Mouse (Mus musculus) small intestine, adult 2 months (tissue): ENCODE measurements around the gene Prr23a1.
"Not testable (repeated sequence)": the region's sequence is repeated elsewhere in the genome, so short reads cannot be mapped to it uniquely, and the experiment has no call there.

Experiments
- CTCF ChIP-seq: fragments of 200-500 bp; IDR thresholded peaks from 2 replicates; pipeline ENCODE4 v1.5.1; 2012; ENCODE audit warnings: low read depth, mild to moderate bottlenecking, control low read depth, inconsistent platforms, low read length, moderate library complexity, mixed read lengths; ENCODE audit not compliant: insufficient replicate concordance, insufficient read length; ENCODE audit errors: extremely low read depth
- POLR2A ChIP-seq: fragments of 200-500 bp; IDR thresholded peaks from 2 replicates; pipeline ENCODE4 v1.6.1; 2012; ENCODE audit warnings: low read depth, mild to moderate bottlenecking, control low read depth, inconsistent platforms, low read length, moderate library complexity

DNA sequence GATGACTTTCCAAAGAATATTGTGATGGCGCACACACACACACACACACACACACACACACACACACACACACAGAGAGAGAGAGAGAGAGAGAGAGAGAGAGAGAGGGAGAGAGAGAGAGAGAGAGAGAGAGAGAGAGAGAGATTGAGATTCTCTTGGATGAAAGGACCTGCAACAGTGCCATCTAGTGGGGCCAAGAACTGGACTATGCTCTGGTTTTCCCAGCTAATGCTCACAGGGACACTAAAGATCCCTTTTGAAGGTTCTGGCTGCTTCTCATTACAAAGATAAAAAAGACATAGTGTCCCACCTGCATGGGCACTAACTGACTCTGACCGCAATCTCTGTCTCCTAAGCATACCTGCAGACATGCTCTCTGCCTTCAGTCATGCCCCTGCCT lies 32.8 kb upstream of the Prr23a1 start:
- not testable (repeated sequence) for TF ChIP-seq POLR2A, CTCF
